Mouse (Mus musculus): ENCODE results near the gene Serinc3.
A peak's percentile ranks its signal among the peaks of the same experiment; 100 is the strongest.

Serinc3 gene

DNA sequence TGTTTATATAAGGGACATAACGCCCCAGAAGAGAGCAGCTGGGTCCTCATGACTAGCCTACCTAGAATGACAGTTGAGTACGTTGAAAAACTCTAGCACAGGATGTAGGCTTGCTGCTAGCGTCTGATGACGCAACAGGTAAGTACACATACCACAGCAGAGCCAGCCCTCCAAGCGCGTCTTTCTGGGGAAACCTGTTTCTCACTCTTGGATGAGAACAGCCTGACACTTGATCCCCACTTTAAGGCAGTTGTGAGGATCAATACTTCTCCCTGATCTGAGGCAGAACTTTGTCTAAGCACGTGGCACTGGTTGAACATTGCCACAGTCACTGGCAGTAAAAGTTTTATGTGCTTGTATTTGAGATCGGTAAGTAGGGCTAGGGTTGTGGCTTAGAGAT is 24.5 kb downstream of the Serinc3 start:
- peak; percentile 39 for DNase-seq

DNA sequence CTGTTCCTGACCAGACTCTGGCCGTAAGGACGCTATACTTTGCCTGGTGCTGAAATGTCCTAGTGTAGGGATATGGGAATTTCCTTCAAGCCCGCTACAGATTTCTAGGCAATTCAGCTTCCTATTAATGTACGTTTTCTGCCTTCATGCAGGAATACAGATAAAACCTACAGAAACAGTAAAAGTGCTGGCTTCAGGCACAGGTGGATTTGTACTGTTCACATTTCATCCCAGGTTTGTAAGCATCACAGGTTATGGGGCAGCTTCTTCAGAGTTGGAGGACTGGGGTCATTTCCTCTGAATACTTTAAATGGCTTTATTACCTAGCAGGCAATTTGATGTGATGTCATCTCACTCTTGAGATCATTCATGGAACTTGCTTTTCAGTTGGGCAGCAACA is 27.1 kb downstream of the Serinc3 start:
- no peak for DNase-seq

DNA sequence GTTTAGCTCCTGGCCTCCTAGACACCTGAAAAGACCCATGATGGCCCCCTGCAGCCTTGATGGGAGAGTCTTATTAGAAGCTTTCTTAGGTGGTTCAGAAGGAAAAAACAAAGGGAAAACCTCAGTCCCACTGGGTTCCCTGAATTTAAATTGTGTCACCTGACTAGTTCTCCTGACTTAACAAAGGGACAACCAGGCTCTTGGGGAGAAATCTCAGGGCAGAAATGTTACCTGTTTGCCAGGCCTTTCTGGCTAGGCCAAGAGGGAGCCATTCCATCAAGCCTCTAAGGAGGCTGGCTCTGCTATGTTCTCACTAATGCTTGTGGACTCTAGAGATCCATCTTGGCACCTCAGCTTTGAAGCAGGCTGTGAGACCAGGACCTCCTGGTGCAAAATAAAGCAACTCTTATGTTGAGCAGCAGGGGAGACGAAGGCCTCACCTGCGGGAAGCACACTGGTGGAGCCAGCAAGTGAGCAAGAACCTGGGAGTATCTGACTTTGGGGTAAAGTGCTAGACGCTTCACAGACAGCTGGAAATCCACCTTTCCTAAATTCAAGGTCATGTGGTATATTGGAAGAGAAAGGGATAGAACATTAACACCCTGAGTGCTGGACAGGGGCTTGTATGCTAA is 27.6 kb downstream of the Serinc3 start:
- no peak for DNase-seq

DNA sequence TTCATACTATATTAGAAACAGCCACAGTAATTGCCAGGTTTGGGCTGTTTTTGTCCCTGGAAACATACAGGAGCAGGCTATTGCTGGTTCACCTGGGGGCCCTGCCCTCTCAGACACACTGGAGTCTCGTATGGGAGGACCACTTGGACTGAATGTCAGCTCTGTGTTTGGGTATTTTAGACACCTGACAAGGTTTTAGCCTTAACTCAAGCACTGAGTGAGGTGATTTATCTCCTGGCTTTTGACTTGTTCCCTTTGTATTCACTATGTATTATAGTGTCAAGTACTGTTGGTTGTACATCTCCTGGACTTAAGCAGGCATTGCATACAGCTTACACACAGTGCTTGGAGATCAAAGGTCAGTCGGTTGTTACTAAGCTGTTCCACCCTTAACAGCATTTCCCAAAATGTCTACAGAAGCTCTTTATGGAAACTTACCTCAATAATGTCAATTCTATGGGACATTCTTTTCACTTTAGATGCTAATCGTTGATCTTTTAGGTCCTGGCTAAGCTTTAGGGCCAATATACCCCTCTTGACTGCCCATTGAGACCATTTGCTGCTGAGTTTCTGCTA is 28.2 kb downstream of the Serinc3 start:
- no peak for DNase-seq

DNA sequence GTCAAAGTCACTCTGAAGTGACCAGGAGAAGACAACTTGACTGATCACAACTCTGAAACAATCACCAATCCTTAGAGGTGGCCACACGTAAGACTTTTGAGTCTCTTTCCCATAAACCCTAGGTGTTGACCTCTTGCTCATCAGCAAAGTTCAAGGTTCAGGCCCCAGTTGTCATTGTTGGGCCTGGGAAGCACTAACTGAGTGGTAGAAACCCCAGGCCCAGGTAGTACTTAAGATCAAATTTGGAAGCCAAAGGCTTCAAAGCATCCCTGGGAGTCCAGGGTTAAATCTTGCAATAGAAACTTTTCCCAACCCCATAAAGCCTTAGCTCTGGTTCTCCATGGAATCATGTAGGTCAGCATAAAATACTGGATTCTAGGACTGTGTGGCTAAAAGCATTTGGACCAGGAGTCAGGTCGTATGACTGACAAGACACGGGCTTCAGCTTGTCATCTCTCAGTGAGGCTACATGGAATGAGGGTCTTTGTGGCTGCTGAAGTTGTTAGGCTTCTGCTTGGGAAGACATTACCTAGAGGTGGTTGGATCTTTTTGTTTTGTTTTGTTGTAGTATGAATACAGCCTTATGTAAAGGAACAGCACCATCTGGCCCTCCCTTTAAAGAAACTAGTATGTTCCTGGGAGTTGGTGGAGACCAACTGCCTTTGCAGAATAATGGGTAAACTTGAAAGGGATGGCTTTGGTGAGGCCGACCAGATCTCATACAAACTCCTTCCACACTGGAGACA is 28.9 kb downstream of the Serinc3 start:
- no peak for DNase-seq

DNA sequence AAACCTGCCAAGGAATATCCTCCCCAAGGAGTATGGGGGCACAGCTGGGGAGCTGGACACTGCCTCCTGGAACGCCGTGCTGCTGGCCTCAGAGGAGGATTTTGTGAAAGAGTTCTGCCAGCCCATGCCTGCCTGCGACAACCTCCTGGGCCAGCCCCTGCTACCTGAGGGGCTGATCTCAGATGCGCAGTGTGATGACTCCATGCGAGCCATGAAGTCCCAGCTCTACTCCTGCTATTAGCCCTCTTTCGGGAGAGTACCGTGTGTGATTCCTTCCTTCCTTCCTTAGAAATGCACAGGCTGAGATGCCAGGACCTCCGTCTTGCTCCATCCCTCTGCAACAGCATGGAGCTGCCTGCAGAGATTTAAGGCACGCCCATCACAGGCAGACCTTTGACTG is 29.5 kb downstream of the Serinc3 start:
- DNase-seq = no peak

DNA sequence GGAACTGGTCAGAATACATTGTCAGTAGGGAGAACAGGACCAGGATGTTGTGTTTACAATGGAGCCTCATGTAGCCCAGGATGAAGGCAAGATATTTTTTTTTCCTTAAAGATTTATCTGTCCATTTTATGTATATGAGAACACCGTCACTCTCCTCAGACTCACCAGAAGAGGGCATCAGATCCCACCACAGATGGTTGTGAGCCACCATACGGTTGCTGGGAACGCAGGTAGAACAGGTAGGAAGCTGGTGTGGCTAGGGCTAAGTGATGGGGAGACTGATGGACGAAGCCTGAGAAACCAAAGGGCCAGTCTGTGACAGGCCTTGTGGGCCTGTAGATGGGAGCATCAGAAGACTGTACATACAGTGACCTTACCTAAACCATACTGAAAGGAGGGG is 30.9 kb downstream of the Serinc3 start:
- no peak for DNase-seq

DNA sequence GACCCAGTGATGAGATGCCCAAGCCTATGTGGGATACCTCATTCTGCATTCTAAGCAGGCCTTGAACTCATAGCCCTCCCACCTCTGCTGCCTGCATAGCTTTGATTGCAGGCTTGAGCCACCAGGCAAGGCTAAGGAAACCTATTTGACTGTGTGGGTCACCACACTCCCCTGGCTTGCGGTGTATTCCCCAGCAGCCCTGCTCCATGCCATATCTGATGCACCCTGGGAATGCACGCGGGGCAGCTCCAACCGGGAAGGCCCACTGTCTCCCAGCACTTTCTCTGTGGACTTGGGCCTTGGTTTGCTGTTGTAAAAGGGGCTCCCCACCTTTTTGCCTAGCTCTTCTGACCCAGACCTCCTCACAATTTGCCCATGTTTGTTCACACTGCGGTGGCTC is 31.7 kb downstream of the Serinc3 start:
- DNase-seq = no peak

DNA sequence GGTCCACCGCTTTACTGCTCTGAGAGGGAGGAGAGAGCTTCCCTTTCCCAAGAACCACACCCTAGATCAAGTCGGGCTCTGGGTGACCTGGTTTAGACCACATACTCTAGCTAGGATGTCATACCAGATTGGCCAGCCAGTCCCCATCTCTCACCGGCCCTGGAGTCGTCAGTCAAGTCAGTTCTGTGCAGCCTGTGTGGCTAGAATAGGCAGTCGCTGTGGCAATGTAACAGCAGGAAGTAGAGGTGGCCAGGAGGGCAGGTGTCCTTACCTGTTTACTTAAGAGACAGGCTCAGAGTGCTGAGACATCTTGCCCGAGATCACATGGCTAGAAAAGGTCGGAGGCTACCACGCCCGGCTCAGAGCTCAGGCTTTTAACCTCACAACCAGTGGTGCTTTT is 33.8 kb downstream of the Serinc3 start:
- DNase-seq = no peak

DNA sequence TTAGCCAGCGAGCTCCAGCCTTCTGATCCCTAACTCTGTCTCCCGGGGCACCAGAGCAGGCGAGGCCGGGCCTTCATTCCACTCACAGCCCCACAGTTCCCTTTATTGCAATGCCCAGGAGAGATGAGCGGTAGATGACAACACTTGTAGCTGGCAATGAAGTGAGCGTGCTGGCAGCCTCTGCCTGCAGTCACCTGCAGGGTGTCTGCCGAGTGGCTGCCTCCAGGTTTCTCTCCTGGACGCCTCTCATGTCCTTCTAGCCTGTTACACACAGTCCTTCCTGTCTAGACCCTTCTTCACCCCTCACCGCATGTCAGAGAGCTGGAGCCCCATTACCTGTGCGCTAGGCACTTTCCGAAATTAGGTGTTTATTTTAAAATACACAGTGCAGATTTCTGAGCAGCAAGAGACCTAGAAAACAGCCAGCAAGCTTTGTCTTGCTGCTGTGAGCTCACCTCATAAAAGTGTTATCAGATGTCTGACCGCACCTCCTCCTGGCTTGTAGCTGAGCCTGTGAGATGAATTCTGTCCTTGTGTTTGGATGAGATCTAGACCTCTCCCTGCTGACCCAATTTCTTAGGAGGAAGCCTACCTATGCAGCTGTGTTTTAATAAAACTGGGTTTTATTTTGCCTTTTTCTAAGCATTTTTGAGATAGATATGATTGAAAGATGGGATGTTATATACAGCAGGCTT is 35.5 kb downstream of the Serinc3 start:
- DNase-seq = no peak

DNA sequence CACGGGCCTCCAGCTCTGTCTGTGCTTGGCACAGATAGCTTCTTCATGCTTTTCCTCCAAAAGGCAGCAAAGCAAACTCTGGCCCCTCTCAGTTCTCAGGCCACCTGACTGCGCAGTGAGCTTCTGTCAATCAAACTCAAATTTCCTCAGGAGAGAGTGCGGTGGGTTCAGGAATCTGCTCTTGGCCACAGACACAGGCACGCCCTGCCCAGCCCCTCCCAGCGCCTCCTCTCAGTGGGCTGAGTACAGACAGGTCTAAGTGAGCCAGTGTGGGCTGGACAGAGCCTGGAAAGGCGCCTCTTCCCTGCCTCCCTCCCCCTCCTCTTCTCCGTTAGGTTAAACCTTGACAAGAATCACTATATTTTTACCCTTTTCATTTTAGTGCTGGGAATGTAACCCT is 36.9 kb downstream of the Serinc3 start:
- no peak for DNase-seq

DNA sequence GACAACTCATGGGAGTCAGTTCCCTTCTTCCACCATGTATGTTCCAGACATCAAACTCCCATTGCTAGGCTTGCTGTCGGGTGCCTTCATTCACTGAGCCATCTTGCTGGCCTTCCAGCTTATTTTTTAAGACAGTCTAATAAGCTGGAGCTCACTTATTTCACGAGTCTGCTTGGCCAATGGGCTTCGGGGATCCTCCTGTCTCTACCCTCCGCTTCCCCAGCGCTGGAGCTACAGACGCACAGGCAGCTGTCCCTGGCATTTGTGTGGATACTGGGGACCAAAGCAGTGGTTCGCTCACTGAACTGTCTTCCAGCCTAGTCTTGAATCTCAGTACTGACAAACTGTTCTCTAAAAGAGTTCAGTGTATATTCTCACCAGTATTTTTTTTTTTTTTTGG is 38.8 kb downstream of the Serinc3 start:
- no peak for DNase-seq

DNA sequence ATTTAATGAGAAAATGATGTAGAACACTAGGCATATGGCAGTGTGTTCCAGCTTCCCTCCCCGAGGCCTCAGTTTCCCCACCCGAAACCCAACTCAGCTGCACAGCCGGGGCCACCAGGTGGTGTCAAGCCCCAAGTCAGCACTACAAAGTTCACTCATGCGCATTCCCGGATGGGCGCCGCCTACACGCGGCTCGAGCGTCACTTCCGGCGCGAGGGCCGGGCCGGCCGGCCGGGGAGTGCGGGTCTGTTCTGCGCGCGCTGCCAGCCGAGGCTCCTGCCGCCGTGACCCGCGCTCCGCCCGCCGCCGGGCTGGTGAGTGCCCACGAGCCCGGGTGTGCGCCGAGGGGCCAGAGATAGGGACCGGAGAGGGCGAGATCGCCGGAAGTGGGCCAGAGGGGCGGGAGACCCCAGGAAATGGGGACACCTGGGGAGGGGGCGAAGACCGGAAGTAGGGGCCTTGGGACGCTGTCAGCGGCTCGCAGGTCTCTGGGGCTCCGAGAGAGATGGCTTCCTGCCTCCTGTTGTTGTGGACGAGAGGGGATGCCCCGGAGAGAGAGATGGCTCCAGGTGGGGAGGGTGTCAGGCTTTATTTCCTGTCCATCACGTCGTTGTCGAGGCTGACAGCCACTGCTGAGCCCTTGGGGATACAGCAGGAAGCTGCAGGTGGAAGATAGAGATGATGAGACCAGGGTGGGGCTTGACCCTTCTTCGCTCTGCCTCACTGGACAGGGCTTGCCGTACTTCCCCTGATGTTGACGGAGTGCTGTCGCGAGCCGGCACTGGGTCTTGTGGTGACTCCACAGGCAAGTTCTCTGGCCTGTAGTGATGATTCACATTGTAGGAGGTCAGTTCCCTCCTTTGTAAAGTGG is 42.6 kb downstream of the Serinc3 start, which contains the start of gene Ttpal:
TSS of gene Ttpal (plus strand) at position 214 of the 871 bp plus-strand sequence.
- peak; percentile 92 for DNase-seq

DNA sequence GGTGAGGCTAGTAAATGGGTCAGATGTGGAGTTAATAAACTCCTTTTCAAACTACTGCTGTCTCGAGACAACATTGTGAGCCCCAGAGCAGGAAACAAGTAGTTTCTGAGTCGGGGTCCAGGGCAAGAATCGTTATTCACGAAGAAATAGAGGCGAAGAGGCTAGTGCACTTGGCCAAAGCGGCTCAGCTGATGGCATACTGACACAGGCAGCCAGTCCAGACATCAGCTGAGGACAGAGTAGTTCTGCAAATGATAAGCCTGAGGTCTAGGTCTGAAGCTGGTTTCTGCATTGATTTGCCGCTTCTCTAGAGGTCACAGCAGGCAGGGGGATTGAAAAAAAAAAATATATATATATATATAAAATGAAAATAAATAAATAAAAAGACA is 43.2 kb downstream of the Serinc3 start:
- DNase-seq = no peak

DNA sequence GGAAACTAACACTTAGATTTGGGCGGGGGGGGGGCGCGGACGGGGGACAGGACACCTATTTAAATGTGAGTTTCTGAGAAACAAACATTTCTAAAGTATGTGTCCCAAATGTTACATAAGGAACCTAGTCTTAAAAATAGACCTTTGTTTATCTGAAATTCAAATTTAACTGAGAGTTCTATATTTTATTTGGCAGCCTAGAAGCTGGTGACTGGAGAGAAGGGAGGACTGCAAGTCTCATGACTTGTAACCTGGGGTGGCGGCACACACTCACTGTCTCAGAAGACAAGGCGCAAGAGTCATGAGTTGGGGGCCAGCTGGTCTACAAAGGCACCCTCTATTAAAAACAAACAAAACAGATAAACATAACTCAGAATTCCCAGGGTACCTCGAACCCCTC is 43.9 kb downstream of the Serinc3 start:
- DNase-seq = no peak

DNA sequence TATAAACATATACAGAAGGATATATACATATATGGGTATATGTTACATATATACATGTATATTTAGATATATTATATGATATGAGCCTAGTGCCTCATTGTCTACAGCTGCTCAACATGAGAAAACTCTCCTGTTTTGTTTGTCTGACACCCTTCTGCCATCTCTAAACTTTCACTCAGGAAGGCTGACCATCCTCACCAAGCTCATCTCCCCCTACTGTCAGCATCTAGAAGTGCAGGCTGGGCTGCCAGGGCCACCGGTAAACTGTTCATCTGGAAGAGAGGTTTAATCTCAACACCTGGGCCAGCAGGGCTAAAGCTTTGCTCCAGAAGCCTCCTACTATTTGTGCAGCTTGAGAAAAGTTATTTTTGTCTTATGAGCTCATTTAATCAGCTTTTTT is 45.7 kb downstream of the Serinc3 start:
- DNase-seq = peak; percentile 81

DNA sequence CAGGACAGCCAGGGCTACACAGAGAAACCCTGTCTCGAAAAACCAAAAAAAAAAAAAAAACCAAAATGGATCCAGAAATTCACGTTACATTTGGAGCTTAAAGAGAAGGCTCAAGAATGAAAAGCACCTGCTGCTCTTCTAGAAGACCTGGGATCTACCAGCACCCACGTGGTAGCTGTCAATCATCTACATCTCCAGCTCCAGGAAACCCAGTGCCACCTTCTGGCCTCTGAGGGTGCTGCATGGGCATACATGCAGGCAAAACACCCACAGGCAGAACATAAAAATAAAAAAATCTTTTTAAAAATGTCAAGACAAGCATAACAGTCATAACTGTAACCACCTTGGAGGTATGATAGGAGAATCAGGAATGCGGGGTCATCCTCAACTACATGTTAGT is 47.3 kb downstream of the Serinc3 start:
- peak; percentile 82 for DNase-seq

DNA sequence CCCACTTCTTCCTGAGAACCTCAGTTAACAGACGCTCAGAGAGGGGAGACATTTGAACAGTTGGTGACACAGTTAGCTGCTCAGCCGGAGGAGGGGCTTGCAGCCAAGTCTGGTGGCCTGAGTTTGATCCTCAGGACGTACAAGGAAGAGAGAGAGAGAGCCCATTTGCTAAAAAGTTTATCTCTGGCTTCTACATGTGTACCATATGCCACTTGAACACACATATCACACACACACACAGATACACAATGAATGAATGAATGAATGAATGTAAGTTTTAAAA is 48.1 kb downstream of the Serinc3 start:
- no peak for DNase-seq

DNA sequence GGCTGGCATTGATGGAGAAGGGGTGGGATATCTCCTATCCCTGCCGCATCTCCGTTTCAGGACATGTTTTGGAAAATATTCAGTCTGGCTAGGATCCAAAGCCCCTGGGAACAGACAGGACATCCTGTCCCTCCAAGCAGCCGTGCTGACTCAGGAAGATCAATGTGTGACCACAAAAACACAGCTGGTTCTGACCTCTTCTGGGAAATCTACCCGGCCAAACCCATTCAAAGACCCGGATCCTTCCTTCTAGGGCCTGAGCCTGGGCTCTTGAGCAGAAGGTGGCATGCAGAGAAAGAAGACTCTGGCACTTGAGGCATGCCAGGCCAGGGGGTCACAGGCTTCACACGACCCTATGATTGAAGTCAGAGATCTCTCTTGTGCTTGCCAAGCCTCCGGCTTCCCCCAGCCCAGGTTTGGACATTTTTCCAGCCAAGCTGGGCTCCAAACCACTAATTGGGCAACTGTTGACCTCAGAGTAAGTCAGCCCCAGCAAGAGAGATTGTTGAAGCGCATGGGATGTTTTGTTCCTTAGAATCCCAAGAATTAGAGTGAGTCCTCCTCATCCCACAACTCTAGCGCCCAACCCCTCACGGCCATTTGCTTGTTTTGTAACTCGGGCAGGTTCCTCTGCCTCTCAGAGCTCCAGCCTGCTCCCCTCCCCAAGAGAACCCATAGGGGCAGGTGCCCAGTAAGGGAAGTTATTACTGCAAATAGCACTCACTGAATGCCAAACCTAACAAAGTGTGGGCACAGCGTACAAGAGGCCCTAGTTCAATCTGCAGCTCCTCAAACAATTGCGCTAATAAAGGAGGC is 48.7 kb downstream of the Serinc3 start:
- DNase-seq = peak; percentile 93

DNA sequence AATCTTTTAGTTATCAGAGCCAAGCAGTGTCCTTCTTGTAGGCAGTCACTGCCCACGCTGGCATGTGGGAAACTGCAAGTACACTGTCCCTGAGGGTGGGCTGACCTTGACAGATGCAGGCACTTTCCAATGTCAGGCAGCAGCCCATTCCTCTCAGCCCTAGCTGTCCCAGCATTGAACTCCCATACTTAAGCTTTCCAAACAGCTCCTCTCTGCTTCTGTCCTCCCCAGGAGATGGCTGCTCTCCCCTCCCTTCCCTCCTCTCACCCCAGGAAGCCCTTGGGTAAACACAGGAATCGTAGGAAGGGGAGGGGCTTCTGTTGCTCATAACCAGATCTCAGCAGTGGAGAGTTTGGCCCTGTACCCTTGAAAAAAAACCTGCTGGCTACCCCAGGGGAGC is 49.8 kb downstream of the Serinc3 start:
- peak; percentile 77 for DNase-seq

DNA sequence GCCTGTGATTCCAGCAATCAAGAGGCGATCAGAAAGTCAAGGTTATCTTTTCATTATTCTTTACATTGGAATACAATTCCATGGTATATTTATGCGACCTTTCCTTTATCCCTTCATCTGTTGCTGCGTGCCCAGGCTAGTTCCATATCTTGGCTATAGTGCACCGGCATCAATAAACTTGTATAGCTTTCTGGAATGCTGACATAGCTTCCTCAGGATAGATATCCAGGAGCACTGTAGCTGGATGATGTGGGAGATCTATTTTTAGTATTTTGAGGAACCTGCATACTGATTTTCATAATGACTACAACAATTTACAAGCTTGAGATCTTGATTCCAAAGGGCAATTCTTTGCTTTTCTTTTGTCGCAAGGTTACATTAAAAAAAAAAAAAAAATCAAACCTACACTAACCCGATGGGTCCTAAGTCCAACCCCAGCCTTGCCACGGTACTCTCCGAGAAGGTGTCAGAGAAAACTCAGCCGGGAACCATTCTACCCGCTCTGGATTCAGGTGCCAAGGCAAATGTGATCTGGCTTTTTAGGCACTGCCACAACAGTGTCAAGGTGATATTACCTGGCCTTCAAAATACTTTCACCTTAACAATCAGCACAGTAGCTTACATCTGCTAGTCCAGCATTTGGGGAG is 51.2 kb downstream of the Serinc3 start:
- DNase-seq = no peak

DNA sequence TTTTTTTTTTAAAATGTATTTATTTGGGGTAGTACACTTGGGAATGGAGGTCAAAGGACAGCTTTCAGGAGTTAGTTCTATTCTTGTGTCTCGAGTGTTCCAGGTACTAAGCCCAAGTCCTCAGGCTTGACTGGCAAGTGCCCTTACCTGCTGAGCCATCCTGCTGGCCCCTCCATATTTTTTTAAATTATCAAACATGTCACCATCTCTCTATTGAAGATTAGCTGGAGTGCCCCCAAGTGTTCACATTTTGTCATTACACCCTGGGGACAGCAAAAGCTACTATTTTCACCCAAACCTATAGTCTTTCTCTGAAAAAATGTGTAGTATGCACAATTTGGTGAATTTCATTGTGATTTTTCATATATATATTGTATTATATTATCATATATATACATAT is 52.8 kb downstream of the Serinc3 start:
- DNase-seq = peak; percentile 57
